Mouse (Mus musculus) forebrain, embryonic 11.5 days (tissue): ENCODE measurements around the gene Gm21119. TPM values are rescaled to one million over a fixed set of nuclear protein-coding genes. Genes with fewer than 3 reads are reported as not detected.
"Not testable (repeated sequence)": the region's sequence is repeated elsewhere in the genome, so short reads cannot be mapped to it uniquely, and the experiment has no call there.

Experiments
- ATAC-seq: fragments of 200-750 bp; cut with Nextera tagmentation; replicated peaks from 2 replicates; pipeline ENCODE4 v1.8.0; 2017; ENCODE audit warnings: moderate TSS enrichment; ENCODE audit not compliant: low FRiP score
- DNase-seq: peaks from one replicate; pipeline ENCODE4 v3.0.0-alpha.2; 2017; ENCODE audit warnings: low spot score
- H3K27ac ChIP-seq: fragments of 300-500 bp; sonication (generic); 2 replicates; pipeline ENCODE4 v1.5.1; 2014; ENCODE audit warnings: low read depth, low read length
- H3K27me3 ChIP-seq: fragments of 300-500 bp; sonication (generic); 2 replicates; pipeline ENCODE4 v1.6.1; 2014; ENCODE audit warnings: mild to moderate bottlenecking, low read length, mixed read lengths; ENCODE audit not compliant: control insufficient read depth, insufficient read depth
- H3K36me3 ChIP-seq: fragments of 300-500 bp; sonication (generic); 2 replicates; pipeline ENCODE4 v1.6.1; 2014; ENCODE audit warnings: mild to moderate bottlenecking, low read length, moderate library complexity, mixed read lengths; ENCODE audit not compliant: control insufficient read depth, insufficient read depth
- H3K4me1 ChIP-seq: fragments of 300-500 bp; sonication (generic); replicated peaks from 2 replicates; pipeline ENCODE4 v1.6.1; 2014; ENCODE audit warnings: low read length, mixed read lengths; ENCODE audit not compliant: control insufficient read depth, insufficient read depth
- H3K4me2 ChIP-seq: fragments of 300-500 bp; sonication (generic); 2 replicates; pipeline ENCODE4 v1.6.1; 2014; ENCODE audit warnings: low read depth, mild to moderate bottlenecking, low read length, moderate library complexity, mixed read lengths; ENCODE audit not compliant: severe bottlenecking
- H3K4me3 ChIP-seq: fragments of 300-500 bp; sonication (generic); 2 replicates; pipeline ENCODE4 v1.5.1; 2014; ENCODE audit warnings: low read depth, low read length
- H3K9ac ChIP-seq: fragments of 300-500 bp; sonication (generic); 2 replicates; pipeline ENCODE4 v1.6.1; 2014; ENCODE audit warnings: low read length
- H3K9me3 ChIP-seq: fragments of 300-500 bp; sonication (generic); 2 replicates; pipeline ENCODE4 v1.6.1; 2016; ENCODE audit warnings: low read length, mixed read lengths; ENCODE audit not compliant: control insufficient read depth
- WGBS: fragments of 180-500 bp; shearing (Covaris S2); extraction: QIAGEN DNeasy Blood & Tissue Kit; methylation state at CpG from one replicate; pipeline ENCODE4 v1.1.7; 2014; 5-methylcytosine and 5-hydroxymethylcytosine counted together
- polyA plus RNA-seq: library from polyadenylated mRNA; unstranded; fragments of >200 nt; fragmentation: Nextera tagmentation; extraction: Ambion mirVana; gene quantifications from 2 replicates; pipeline ENCODE4 v1.2.1, GENCODE M21; 2014

The Gm21119 gene
- polyA plus RNA-seq, 1 experiment from 2014 or later = not detected

- not testable (repeated sequence) for H3K27ac ChIP-seq, H3K9ac ChIP-seq, H3K4me2 ChIP-seq, H3K27me3 ChIP-seq, ATAC-seq, H3K36me3 ChIP-seq, H3K4me3 ChIP-seq, H3K4me1 ChIP-seq, H3K9me3 ChIP-seq, DNase-seq
- 73% methylated on average over 1 of the region's 5 CpGs for WGBS
These were observed 21.9 kb upstream of the Gm21119 start for GRCm38 (mm10) chr8:20592732-20593272.

GRCm38 (mm10) chr8:20593841-20594240, 20.9 kb upstream of the Gm21119 start:
- not testable (repeated sequence) for DNase-seq, H3K9me3 ChIP-seq, ATAC-seq, H3K4me3 ChIP-seq, H3K4me2 ChIP-seq, H3K36me3 ChIP-seq, H3K4me1 ChIP-seq, H3K27ac ChIP-seq, H3K27me3 ChIP-seq, H3K9ac ChIP-seq
- WGBS = no CpG with 5 or more reads among the region's 4 CpGs

- 82% methylated on average over 5 of the region's 9 CpGs for WGBS
These were observed 18.5 kb upstream of the Gm21119 start for GRCm38 (mm10) chr8:20596081-20596841.

GRCm38 (mm10) chr8:20596842-20597708, 17.6 kb upstream of the Gm21119 start:
- H3K4me3 ChIP-seq = not testable (repeated sequence)
- 80% methylated on average over 9 of the region's 13 CpGs for WGBS

More at GRCm38 (mm10) chr8:20596081-20596841, 18.5 kb upstream of the Gm21119 start:
- 0 out of 2 replicates have a peak, but pooled peaks have one; percentile 36 for ATAC-seq
- H3K27ac ChIP-seq, H3K9ac ChIP-seq, H3K4me3 ChIP-seq, H3K27me3 ChIP-seq, H3K9me3 ChIP-seq, DNase-seq, H3K36me3 ChIP-seq, H3K4me1 ChIP-seq, H3K4me2 ChIP-seq: not testable (repeated sequence)

GRCm38 (mm10) chr8:20598300-20599170, 16.2 kb upstream of the Gm21119 start:
- DNase-seq, H3K4me1 ChIP-seq, H3K36me3 ChIP-seq, H3K27ac ChIP-seq, H3K4me3 ChIP-seq, H3K9me3 ChIP-seq, H3K27me3 ChIP-seq, H3K9ac ChIP-seq, H3K4me2 ChIP-seq: not testable (repeated sequence)
- peak; percentile 82 for ATAC-seq
- 89% methylated on average over 5 of the region's 10 CpGs for WGBS

More at GRCm38 (mm10) chr8:20596842-20597708, 17.6 kb upstream of the Gm21119 start:
- H3K36me3 ChIP-seq, H3K27me3 ChIP-seq, H3K27ac ChIP-seq, H3K9me3 ChIP-seq, H3K4me1 ChIP-seq, H3K4me2 ChIP-seq, H3K9ac ChIP-seq: not testable (repeated sequence)
- DNase-seq (peak; percentile 48), ATAC-seq (peak; percentile 78)

- not testable (repeated sequence) for H3K4me2 ChIP-seq, H3K4me3 ChIP-seq, H3K27ac ChIP-seq, H3K4me1 ChIP-seq, H3K36me3 ChIP-seq, ATAC-seq, H3K27me3 ChIP-seq, H3K9ac ChIP-seq, H3K9me3 ChIP-seq
- peak; percentile 44 for DNase-seq
- WGBS = 80% methylated on average over 3 of the region's 6 CpGs
These were observed 15.4 kb upstream of the Gm21119 start for GRCm38 (mm10) chr8:20599350-20599749.

- not testable (repeated sequence) for H3K9me3 ChIP-seq, H3K27me3 ChIP-seq, H3K4me1 ChIP-seq, H3K27ac ChIP-seq, H3K4me2 ChIP-seq, DNase-seq, ATAC-seq, H3K9ac ChIP-seq, H3K36me3 ChIP-seq, H3K4me3 ChIP-seq
- WGBS = no CpG with 5 or more reads among the region's 1 CpGs
These were observed 3.9 kb upstream of the Gm21119 start for GRCm38 (mm10) chr8:20610856-20611255.

- H3K36me3 ChIP-seq, H3K27ac ChIP-seq, H3K9ac ChIP-seq, DNase-seq, H3K9me3 ChIP-seq, H3K4me1 ChIP-seq, ATAC-seq, H3K4me2 ChIP-seq, H3K27me3 ChIP-seq, H3K4me3 ChIP-seq: not testable (repeated sequence)
These were observed 2.0 kb upstream of the Gm21119 start for GRCm38 (mm10) chr8:20612721-20613120.
